Mouse (Mus musculus) midbrain, embryonic 14.5 days (tissue): ENCODE results near the gene Zfp367. TPM values are rescaled to one million over a fixed set of nuclear protein-coding genes. Genes with fewer than 3 reads are reported as not detected.
A peak's percentile ranks its signal among the peaks of the same experiment; 100 is the strongest.

Source experiments
- ATAC-seq: fragments of 200-750 bp; cut with Nextera tagmentation; 2 replicates; pipeline ENCODE4 v1.8.0; 2017; ENCODE audit warnings: moderate number of reproducible peaks, moderate library complexity; ENCODE audit not compliant: low FRiP score, low TSS enrichment
- DNase-seq: peaks from one replicate; pipeline ENCODE4 v3.0.0-alpha.2; 2015
- H3K27ac ChIP-seq: fragments of 300-500 bp; sonication (generic); replicated peaks from 2 replicates; pipeline ENCODE4 v1.5.1; 2014; ENCODE audit warnings: mild to moderate bottlenecking, low read depth, low read length, moderate library complexity
- H3K27me3 ChIP-seq: fragments of 300-500 bp; sonication (generic); 2 replicates; pipeline ENCODE4 v1.6.1; 2014; ENCODE audit warnings: low read length, control low read depth, mixed read lengths; ENCODE audit not compliant: control insufficient read depth, insufficient read depth
- H3K36me3 ChIP-seq: fragments of 300-500 bp; sonication (generic); 2 replicates; pipeline ENCODE4 v1.6.1; 2014; ENCODE audit warnings: low read length, control low read depth; ENCODE audit not compliant: control insufficient read depth, insufficient read depth
- H3K4me1 ChIP-seq: fragments of 300-500 bp; sonication (generic); 2 replicates; pipeline ENCODE4 v1.6.1; 2014; ENCODE audit warnings: mild to moderate bottlenecking, antibody characterized with exemption, low read length, control low read depth; ENCODE audit not compliant: control insufficient read depth, insufficient read depth
- H3K4me2 ChIP-seq: fragments of 300-500 bp; sonication (generic); 2 replicates; pipeline ENCODE4 v1.6.1; 2014; ENCODE audit warnings: mild to moderate bottlenecking, low read length, moderate library complexity
- H3K4me3 ChIP-seq: fragments of 300-500 bp; sonication (generic); replicated peaks from 2 replicates; pipeline ENCODE4 v1.5.1; 2014; ENCODE audit warnings: low read depth, low read length
- H3K9ac ChIP-seq: fragments of 300-500 bp; sonication (generic); replicated peaks from 2 replicates; pipeline ENCODE4 v1.6.1; 2014; ENCODE audit warnings: mild to moderate bottlenecking, low read length, moderate library complexity
- H3K9me3 ChIP-seq: fragments of 300-500 bp; sonication (generic); 2 replicates; pipeline ENCODE4 v1.6.1; 2016; ENCODE audit warnings: low read length, control low read depth, mixed read lengths; ENCODE audit not compliant: control insufficient read depth
- WGBS: fragments of 180-500 bp; shearing (Covaris S2); extraction: QIAGEN DNeasy Blood & Tissue Kit; methylation state at CpG from one replicate; pipeline ENCODE4 v1.1.7; 2014; 5-methylcytosine and 5-hydroxymethylcytosine counted together
- polyA plus RNA-seq: library from polyadenylated mRNA; unstranded; fragments of >200 nt; fragmentation: Nextera tagmentation; extraction: Ambion mirVana; gene quantifications from 2 replicates; pipeline ENCODE4 v1.2.1, GENCODE M21; 2014

The Zfp367 gene
- polyA plus RNA-seq, 1 experiment from 2014 or later: 7.2 TPM

GRCm38 (mm10) chr13:64152241-64152669, 747 bp downstream of the Zfp367 start:
- ATAC-seq: peak; percentile 25
- Histone ChIP-seq H3K27me3 (no peaks in the 10 kb centered on the region), H3K4me3 (peak overlapping the region; percentile 82), H3K9ac (peak overlapping the region; percentile 55), H3K4me2 (peak overlapping the region; percentile 93), H3K9me3 (no peaks in the 10 kb centered on the region), H3K4me1 (peaks cover 4% of the 10 kb centered on the region; the same call in 1 of the 2 replicates), H3K27ac (peak overlapping the region; percentile 61), H3K36me3 (no peaks in the 10 kb centered on the region)
- DNase-seq: peak; percentile 84
- WGBS: 0% methylated on average over 42 of the region's 42 CpGs

GRCm38 (mm10) chr13:64150121-64150520, 2.9 kb downstream of the Zfp367 start:
- H3K9me3 ChIP-seq: no peaks in the 10 kb centered on the region
- DNase-seq: no peak
- no peaks in the 10 kb centered on the region for H3K36me3 ChIP-seq
- no peak overlapping the region for H3K9ac ChIP-seq
- 71% methylated on average over 5 of the region's 5 CpGs for WGBS
- no peaks in the 10 kb centered on the region for H3K27me3 ChIP-seq
- ATAC-seq: no peak
- no peak overlapping the region for H3K4me2 ChIP-seq
- peaks cover 4% of the 10 kb centered on the region; the same call in 1 of the 2 replicates for H3K4me1 ChIP-seq
- no peak overlapping the region for H3K4me3 ChIP-seq
- no peak overlapping the region for H3K27ac ChIP-seq

- no peaks in the 10 kb centered on the region for H3K9me3 ChIP-seq
- no peak overlapping the region for H3K27ac ChIP-seq
- peak overlapping the region; percentile 53; the same call in 1 of the 2 replicates for H3K9ac ChIP-seq
- H3K4me2 ChIP-seq: peak overlapping the region; percentile 85
- peak; percentile 52 for DNase-seq
- WGBS: 46% methylated on average over 15 of the region's 15 CpGs
- no peaks in the 10 kb centered on the region for H3K36me3 ChIP-seq
- H3K4me3 ChIP-seq: peak overlapping the region; percentile 43
- ATAC-seq: no peak
- H3K4me1 ChIP-seq: peaks cover 4% of the 10 kb centered on the region
- H3K27me3 ChIP-seq: no peaks in the 10 kb centered on the region; the same call in 1 of the 2 replicates
Observed at GRCm38 (mm10) chr13:64129616-64130375, 23.2 kb downstream of the Zfp367 start.

GRCm38 (mm10) chr13:64128858-64129615, 24.0 kb downstream of the Zfp367 start, which contains the start of gene Slc35d2:
Gene Slc35d2, minus strand, starts transcription at chr13:64129368.
- ATAC-seq (peak; percentile 68), DNase-seq (peak; percentile 32)
- no peaks in the 10 kb centered on the region for H3K36me3 ChIP-seq
- H3K4me2 ChIP-seq: peak within 1 kb of the TSS; percentile 85
- H3K9ac ChIP-seq: peak within 1 kb of the TSS; percentile 53; the same call in 1 of the 2 replicates
- peak within 1 kb of the TSS; percentile 43 for H3K4me3 ChIP-seq
- H3K9me3 ChIP-seq: no peaks in the 10 kb centered on the region
- no peak within 1 kb of the TSS for H3K27ac ChIP-seq
- peaks cover 4% of the 10 kb centered on the region for H3K4me1 ChIP-seq
- WGBS: 11% methylated on average over 44 of the region's 44 CpGs
- no peaks in the 10 kb centered on the region; the same call in 1 of the 2 replicates for H3K27me3 ChIP-seq

GRCm38 (mm10) chr13:64126316-64126715, 26.7 kb downstream of the Zfp367 start:
- WGBS: 63% methylated on average over 4 of the region's 4 CpGs
- Histone ChIP-seq H3K4me1 (peaks cover 4% of the 10 kb centered on the region), H3K4me3 (no peak overlapping the region), H3K27me3 (no peaks in the 10 kb centered on the region; the same call in 1 of the 2 replicates), H3K4me2 (no peak overlapping the region), H3K36me3 (no peaks in the 10 kb centered on the region), H3K27ac (no peak overlapping the region), H3K9ac (no peak overlapping the region), H3K9me3 (peaks cover 5% of the 10 kb centered on the region; the same call in 1 of the 2 replicates)
- DNase-seq (no peak), ATAC-seq (no peak)

GRCm38 (mm10) chr13:64124886-64125285, 28.1 kb downstream of the Zfp367 start:
- Histone ChIP-seq H3K27ac (no peak overlapping the region), H3K4me1 (peaks cover 4% of the 10 kb centered on the region), H3K4me2 (no peak overlapping the region), H3K4me3 (no peak overlapping the region), H3K9me3 (peaks cover 5% of the 10 kb centered on the region; the same call in 1 of the 2 replicates), H3K27me3 (no peaks in the 10 kb centered on the region; the same call in 1 of the 2 replicates), H3K9ac (no peak overlapping the region), H3K36me3 (no peaks in the 10 kb centered on the region)
- ATAC-seq (no peak), DNase-seq (no peak)
- 88% methylated on average over 6 of the region's 6 CpGs for WGBS

- H3K4me1 ChIP-seq: no peaks in the 10 kb centered on the region
- no peaks in the 10 kb centered on the region for H3K36me3 ChIP-seq
- ATAC-seq: no peak
- no peak for DNase-seq
- H3K27ac ChIP-seq: no peak overlapping the region
- no peaks in the 10 kb centered on the region for H3K27me3 ChIP-seq
- H3K4me2 ChIP-seq: no peak overlapping the region
- H3K9me3 ChIP-seq: peaks cover 5% of the 10 kb centered on the region; the same call in 1 of the 2 replicates
- no peak overlapping the region for H3K4me3 ChIP-seq
- H3K9ac ChIP-seq: no peak overlapping the region
- 30% methylated on average over 6 of the region's 6 CpGs for WGBS
Observed at GRCm38 (mm10) chr13:64123491-64124188, 29.4 kb downstream of the Zfp367 start.

GRCm38 (mm10) chr13:64120760-64121159, 32.2 kb downstream of the Zfp367 start:
- DNase-seq: no peak
- Histone ChIP-seq H3K36me3 (no peaks in the 10 kb centered on the region), H3K4me2 (no peak overlapping the region), H3K4me1 (no peaks in the 10 kb centered on the region), H3K27ac (no peak overlapping the region), H3K4me3 (no peak overlapping the region), H3K9me3 (peaks cover 5% of the 10 kb centered on the region; the same call in 1 of the 2 replicates), H3K9ac (no peak overlapping the region), H3K27me3 (no peaks in the 10 kb centered on the region)
- WGBS: 51% methylated on average over 4 of the region's 4 CpGs
- no peak for ATAC-seq
